Mouse (Mus musculus) hindbrain, embryonic 12.5 days (tissue): ENCODE measurements around the gene Mamdc4. TPM values are rescaled to one million over a fixed set of nuclear protein-coding genes. Genes with fewer than 3 reads are reported as not detected.

Source experiments
- ATAC-seq: fragments of 200-750 bp; cut with Nextera tagmentation; 2 replicates; pipeline ENCODE4 v1.8.0; 2017; ENCODE audit warnings: moderate TSS enrichment; ENCODE audit not compliant: low FRiP score
- H3K27ac ChIP-seq: fragments of 300-500 bp; sonication (generic); 2 replicates; pipeline ENCODE4 v1.5.1; 2016; ENCODE audit warnings: mild to moderate bottlenecking
- H3K27me3 ChIP-seq: fragments of 300-500 bp; sonication (generic); 2 replicates; pipeline ENCODE4 v1.6.1; 2016; ENCODE audit warnings: mild to moderate bottlenecking
- H3K36me3 ChIP-seq: fragments of 300-500 bp; sonication (generic); 2 replicates; pipeline ENCODE4 v1.6.1; 2016; ENCODE audit warnings: mild to moderate bottlenecking
- H3K4me1 ChIP-seq: fragments of 300-500 bp; sonication (generic); 2 replicates; pipeline ENCODE4 v1.6.1; 2016
- H3K4me2 ChIP-seq: fragments of 300-500 bp; sonication (generic); replicated peaks from 2 replicates; pipeline ENCODE4 v1.6.1; 2016; ENCODE audit warnings: mild to moderate bottlenecking
- H3K4me3 ChIP-seq: fragments of 300-500 bp; sonication (generic); 2 replicates; pipeline ENCODE4 v1.5.1; 2016; ENCODE audit warnings: mild to moderate bottlenecking
- H3K9ac ChIP-seq: fragments of 300-500 bp; sonication (generic); 2 replicates; pipeline ENCODE4 v1.6.1; 2016; ENCODE audit warnings: mild to moderate bottlenecking, moderate library complexity
- H3K9me3 ChIP-seq: fragments of 300-500 bp; sonication (generic); replicated peaks from 2 replicates; pipeline ENCODE4 v1.6.1; 2016; ENCODE audit warnings: mild to moderate bottlenecking
- WGBS: fragments of 180-500 bp; shearing (Covaris S2); methylation state at CpG from one replicate; pipeline ENCODE4 v1.1.7; 2016; 5-methylcytosine and 5-hydroxymethylcytosine counted together
- polyA plus RNA-seq: library from polyadenylated mRNA; unstranded; fragments of >200 nt; fragmentation: Nextera tagmentation; extraction: Ambion mirVana; gene quantifications from 2 replicates; pipeline ENCODE4 v1.2.1, GENCODE M21; 2016

Mamdc4 gene
- polyA plus RNA-seq, 1 experiment from 2014 or later = 4.7 TPM

DNA sequence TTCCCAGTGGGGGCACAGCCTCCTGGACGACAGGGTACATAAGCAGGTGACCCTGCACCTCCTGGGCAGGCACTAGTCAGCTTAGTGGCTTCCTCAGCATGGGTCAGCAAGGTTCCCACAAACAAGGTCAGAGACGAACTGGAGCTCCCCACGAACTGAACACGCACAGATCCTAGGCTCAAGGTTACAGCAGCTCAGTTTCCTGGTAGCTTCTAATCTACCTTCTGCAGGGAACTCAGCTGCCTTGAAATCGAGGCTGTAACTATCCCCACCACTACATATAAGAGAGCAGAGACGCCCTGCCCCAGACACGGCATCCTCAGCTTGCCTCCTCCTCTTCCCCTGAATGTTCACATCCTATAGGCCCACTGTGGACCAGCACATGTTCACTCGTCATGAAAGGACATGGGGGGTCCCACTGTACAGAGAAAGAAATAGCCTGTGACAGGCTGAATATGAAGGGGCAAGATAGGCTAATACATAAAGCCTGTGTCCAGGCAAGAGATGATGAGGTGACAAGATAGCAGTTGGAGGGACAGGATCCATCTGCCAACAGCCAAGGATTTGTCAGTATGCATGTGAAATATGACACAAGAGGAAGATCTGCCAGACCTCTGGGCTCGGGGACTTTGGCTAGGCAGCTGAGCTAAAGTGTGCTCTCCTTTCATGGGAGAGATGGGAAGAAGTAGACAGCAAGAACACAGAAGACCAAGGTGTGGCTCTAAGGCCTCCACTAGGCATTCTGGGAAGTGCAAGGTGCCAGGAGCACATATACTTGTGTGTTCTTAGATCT is 47.9 kb downstream of the Mamdc4 start:
- H3K27me3 ChIP-seq = no peaks in the 10 kb centered on the region
- 88% methylated on average over 9 of the region's 9 CpGs for WGBS
- H3K36me3 ChIP-seq = peaks cover 85% of the 10 kb centered on the region
- H3K9me3 ChIP-seq = no peaks in the 10 kb centered on the region
- no peak overlapping the region for H3K27ac ChIP-seq
- H3K4me2 ChIP-seq = no peak overlapping the region
- no peak overlapping the region for H3K9ac ChIP-seq
- no peak for ATAC-seq
- H3K4me1 ChIP-seq = no peaks in the 10 kb centered on the region
- H3K4me3 ChIP-seq = no peak overlapping the region

Other genes starting within 250 kb of the Mamdc4 start
- gene Man1b1, start 242.5 kb downstream of the Mamdc4 start, polyA plus RNA-seq = 73.5 and 78.8 TPM in 2 replicates
- gene Dpp7, start 218.5 kb downstream of the Mamdc4 start, polyA plus RNA-seq = 21.9 and 23.5 TPM in 2 replicates
- gene Uap1l1, start 209.2 kb downstream of the Mamdc4 start, polyA plus RNA-seq = 5.7 and 7.9 TPM in 2 replicates
- 31.9 and 41.4 TPM in 2 replicates for gene Sapcd2, start 202.5 kb downstream of the Mamdc4 start, polyA plus RNA-seq
- gene Entpd2, start 179.0 kb downstream of the Mamdc4 start, polyA plus RNA-seq = 0.22 and 0.46 TPM in 2 replicates
- 216 and 225 TPM in 2 replicates for gene Npdc1, start 175.5 kb downstream of the Mamdc4 start, polyA plus RNA-seq
- 0.53 TPM in 1 of 2 replicates, not detected in the other for gene Fut7, start 151.6 kb downstream of the Mamdc4 start, polyA plus RNA-seq
- 10.1 and 10.6 TPM in 2 replicates for gene Abca2, start 146.1 kb downstream of the Mamdc4 start, polyA plus RNA-seq
- 2.3 and 2.4 TPM in 2 replicates for gene Clic3, start 118.0 kb downstream of the Mamdc4 start, polyA plus RNA-seq
- gene Paxx, start 113.8 kb downstream of the Mamdc4 start, polyA plus RNA-seq = 41.6 and 49.4 TPM in 2 replicates
- 2.8 and 3.0 TPM in 2 replicates for gene Ptgds, start 104.8 kb downstream of the Mamdc4 start, polyA plus RNA-seq
- not detected in 2 replicates for gene Lcn12, start 80.9 kb downstream of the Mamdc4 start, polyA plus RNA-seq
- 106 and 116 TPM in 2 replicates for gene Fbxw5, start 74.1 kb downstream of the Mamdc4 start, polyA plus RNA-seq
- 4.8 and 6.0 TPM in 2 replicates for gene C8g, start 73.1 kb downstream of the Mamdc4 start, polyA plus RNA-seq
- 25.7 and 29.6 TPM in 2 replicates for gene Traf2, start 27.9 kb downstream of the Mamdc4 start, polyA plus RNA-seq
- 377 TPM in 2 replicates for gene Edf1, start 17.0 kb downstream of the Mamdc4 start, polyA plus RNA-seq
- 131 and 162 TPM in 2 replicates for gene Phpt1, start 379 bp upstream of the Mamdc4 start, polyA plus RNA-seq
- 2.4 and 3.1 TPM in 2 replicates for gene Ajm1, start 6.9 kb upstream of the Mamdc4 start, polyA plus RNA-seq
- 70.0 and 72.3 TPM in 2 replicates for gene Rabl6, start 33.7 kb upstream of the Mamdc4 start, polyA plus RNA-seq
- gene Ccdc183, start 42.8 kb upstream of the Mamdc4 start, polyA plus RNA-seq = 0.25 and 0.32 TPM in 2 replicates
- 21.7 and 23.4 TPM in 2 replicates for gene Tmem141, start 47.2 kb upstream of the Mamdc4 start, polyA plus RNA-seq
- gene Fcna, start 53.2 kb upstream of the Mamdc4 start, polyA plus RNA-seq = 0.96 and 1.3 TPM in 2 replicates
- gene Lcn8, start 78.3 kb upstream of the Mamdc4 start, polyA plus RNA-seq = not detected in 2 replicates
- gene Lcn5, start 83.1 kb upstream of the Mamdc4 start, polyA plus RNA-seq = not detected in 2 replicates
- not detected in 2 replicates for gene Lcn6, start 101.9 kb upstream of the Mamdc4 start, polyA plus RNA-seq
- gene Lcn10, start 107.9 kb upstream of the Mamdc4 start, polyA plus RNA-seq = not detected in 2 replicates
- gene Obp2a, start 125.2 kb upstream of the Mamdc4 start, polyA plus RNA-seq = not detected in 2 replicates
- gene Bmyc, start 131.9 kb upstream of the Mamdc4 start, polyA plus RNA-seq = 97.8 and 98.7 TPM in 2 replicates
- gene Obp2b, start 162.2 kb upstream of the Mamdc4 start, polyA plus RNA-seq = not detected in 2 replicates
- gene Lcn3, start 190.7 kb upstream of the Mamdc4 start, polyA plus RNA-seq = not detected in 2 replicates
- not detected in 2 replicates for gene Lcn11, start 202.2 kb upstream of the Mamdc4 start, polyA plus RNA-seq
- not detected in 2 replicates for gene Gm13539, start 207.4 kb upstream of the Mamdc4 start, polyA plus RNA-seq
- not detected in 2 replicates for gene Glt6d1, start 241.0 kb upstream of the Mamdc4 start, polyA plus RNA-seq
- not detected in 2 replicates for gene Lcn9, start 248.3 kb upstream of the Mamdc4 start, polyA plus RNA-seq